Mouse (Mus musculus) liver, postnatal 0 days (tissue): ENCODE data around the gene Macrod1. TPM values are rescaled to one million over a fixed set of nuclear protein-coding genes. Genes with fewer than 3 reads are reported as not detected.

ENCODE experiments used
- ATAC-seq: fragments of 200-750 bp; cut with Nextera tagmentation; 2 replicates; pipeline ENCODE4 v1.8.0; 2017; ENCODE audit warnings: mild to moderate bottlenecking, moderate library complexity
- DNase-seq: peaks from one replicate; pipeline ENCODE4 v3.0.0-alpha.2; 2016
- H3K27ac ChIP-seq: fragments of 300-500 bp; sonication (generic); 2 replicates; pipeline ENCODE4 v1.5.1; 2014; ENCODE audit warnings: antibody characterized with exemption, moderate library complexity, mild to moderate bottlenecking, low read depth
- H3K27me3 ChIP-seq: fragments of 300-500 bp; sonication (generic); 2 replicates; pipeline ENCODE4 v1.6.1; 2014; ENCODE audit warnings: low read length, control low read depth, mixed read lengths; ENCODE audit not compliant: insufficient read depth
- H3K36me3 ChIP-seq: fragments of 300-500 bp; sonication (generic); replicated peaks from 2 replicates; pipeline ENCODE4 v1.6.1; 2014; ENCODE audit warnings: mild to moderate bottlenecking, control low read depth, low read length, moderate library complexity, mixed read lengths; ENCODE audit not compliant: insufficient read depth
- H3K4me1 ChIP-seq: fragments of 300-500 bp; sonication (generic); 2 replicates; pipeline ENCODE4 v1.6.1; 2014; ENCODE audit warnings: antibody characterized with exemption, mild to moderate bottlenecking, control low read depth; ENCODE audit not compliant: insufficient read depth
- H3K4me2 ChIP-seq: fragments of 300-500 bp; sonication (generic); 2 replicates; pipeline ENCODE4 v1.6.1; 2014; ENCODE audit warnings: low read depth, mild to moderate bottlenecking, low read length, moderate library complexity, mixed read lengths
- H3K4me3 ChIP-seq: fragments of 300-500 bp; sonication (generic); 2 replicates; pipeline ENCODE4 v1.5.1; 2014; ENCODE audit warnings: low read depth, low read length
- H3K9ac ChIP-seq: fragments of 300-500 bp; sonication (generic); replicated peaks from 2 replicates; pipeline ENCODE4 v1.6.1; 2014; ENCODE audit warnings: mild to moderate bottlenecking, moderate library complexity
- H3K9me3 ChIP-seq: fragments of 300-500 bp; sonication (generic); 2 replicates; pipeline ENCODE4 v1.6.1; 2016; ENCODE audit warnings: mild to moderate bottlenecking, control low read depth, low read length, mixed read lengths
- CTCF ChIP-seq: sonication (generic); IDR thresholded peaks from 2 replicates; pipeline ENCODE4 v1.5.1; 2016; ENCODE audit warnings: antibody characterized with exemption, low read depth
- EP300 ChIP-seq: IDR thresholded peaks from 2 replicates; pipeline ENCODE4 v1.6.1; 2016; ENCODE audit warnings: antibody characterized with exemption, low read depth, mild to moderate bottlenecking
- WGBS: fragments of 180-500 bp; shearing (Covaris S2); extraction: QIAGEN DNeasy Blood & Tissue Kit; methylation state at CpG from one replicate; pipeline ENCODE4 v1.1.7; 2014; ENCODE audit not compliant: insufficient replicate concordance; 5-methylcytosine and 5-hydroxymethylcytosine counted together
- polyA plus RNA-seq: library from polyadenylated mRNA; unstranded; fragments of >200 nt; fragmentation: Nextera tagmentation; extraction: Ambion mirVana; gene quantifications from 2 replicates; pipeline ENCODE4 v1.2.1, GENCODE M21; 2015

The Macrod1 gene
- polyA plus RNA-seq, 1 experiment from 2014 or later: 11.7 TPM

GRCm38 (mm10) chr19:7054772-7055171 lies 1.8 kb upstream of the Macrod1 start:
- Histone ChIP-seq H3K4me1 (peaks cover 23% of the 10 kb centered on the region), H3K4me3 (no peak overlapping the region), H3K27ac (no peak overlapping the region), H3K27me3 (no peaks in the 10 kb centered on the region), H3K4me2 (no peak overlapping the region), H3K9me3 (no peaks in the 10 kb centered on the region; the same call in 1 of the 2 replicates), H3K36me3 (no peaks in the 10 kb centered on the region), H3K9ac (no peak overlapping the region)
- DNase-seq (no peak), ATAC-seq (no peak)
- 59% methylated on average over 10 of the region's 10 CpGs for WGBS
- no peak for TF ChIP-seq EP300
- no peak for TF ChIP-seq CTCF

GRCm38 (mm10) chr19:7055173-7055572 lies 1.4 kb upstream of the Macrod1 start:
- H3K9ac ChIP-seq: no peak overlapping the region
- H3K4me3 ChIP-seq: no peak overlapping the region
- peaks cover 23% of the 10 kb centered on the region for H3K4me1 ChIP-seq
- 41% methylated on average over 3 of the region's 3 CpGs for WGBS
- no peak overlapping the region for H3K4me2 ChIP-seq
- no peaks in the 10 kb centered on the region for H3K36me3 ChIP-seq
- H3K27me3 ChIP-seq: no peaks in the 10 kb centered on the region
- no peaks in the 10 kb centered on the region; the same call in 1 of the 2 replicates for H3K9me3 ChIP-seq
- no peak for ATAC-seq
- H3K27ac ChIP-seq: no peak overlapping the region
- TF ChIP-seq EP300 (no peak), CTCF (peak; percentile 17; the same call in 1 of the 2 replicates)
- no peak for DNase-seq

- no peak for DNase-seq
- WGBS: 2% methylated on average over 16 of the region's 16 CpGs
- Histone ChIP-seq H3K4me1 (peaks cover 23% of the 10 kb centered on the region), H3K36me3 (no peaks in the 10 kb centered on the region), H3K4me3 (peak overlapping the region; percentile 67), H3K27ac (peak overlapping the region; percentile 70), H3K4me2 (peak overlapping the region; percentile 99), H3K27me3 (no peaks in the 10 kb centered on the region), H3K9me3 (no peaks in the 10 kb centered on the region), H3K9ac (peak overlapping the region; percentile 70)
- peak; percentile 26 for ATAC-seq
- TF ChIP-seq CTCF (no peak), EP300 (no peak)
Observed at GRCm38 (mm10) chr19:7057126-7057721, 614 bp downstream of the Macrod1 start.

DNA sequence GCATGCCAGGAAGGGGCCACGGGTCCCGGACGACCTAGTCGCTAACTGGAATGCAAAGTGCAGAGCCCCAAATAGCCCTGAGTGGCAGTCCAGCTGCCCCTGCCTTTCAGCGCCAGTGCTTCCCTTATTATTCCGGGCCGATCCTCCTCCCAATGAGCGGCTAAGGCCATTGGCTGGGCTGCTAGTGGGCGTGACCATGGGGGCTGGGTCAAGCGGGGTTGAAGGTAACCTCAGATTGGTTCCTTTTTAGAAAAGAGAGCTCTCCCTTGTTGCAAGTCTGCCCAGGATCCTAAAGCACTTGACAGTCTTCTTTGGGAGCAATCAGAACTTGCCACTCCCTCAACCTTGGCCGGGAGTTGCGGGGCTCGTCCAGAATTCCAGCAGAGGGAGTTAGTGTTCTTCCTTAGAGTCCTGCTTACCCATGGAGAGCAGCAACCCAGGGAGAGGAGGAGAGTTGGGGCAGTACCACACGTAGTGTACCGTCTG lies 1.2 kb downstream of the Macrod1 start:
- ATAC-seq (peak; percentile 82), DNase-seq (peak; percentile 90)
- peaks cover 23% of the 10 kb centered on the region for H3K4me1 ChIP-seq
- no peaks in the 10 kb centered on the region for H3K9me3 ChIP-seq
- H3K36me3 ChIP-seq: no peaks in the 10 kb centered on the region
- WGBS: 5% methylated on average over 15 of the region's 15 CpGs
- H3K4me2 ChIP-seq: peak overlapping the region; percentile 99
- H3K9ac ChIP-seq: peak overlapping the region; percentile 70
- H3K27me3 ChIP-seq: no peaks in the 10 kb centered on the region
- H3K4me3 ChIP-seq: peak overlapping the region; percentile 67
- TF ChIP-seq CTCF (peak; percentile 35), EP300 (no peak)
- H3K27ac ChIP-seq: peak overlapping the region; percentile 72

DNA sequence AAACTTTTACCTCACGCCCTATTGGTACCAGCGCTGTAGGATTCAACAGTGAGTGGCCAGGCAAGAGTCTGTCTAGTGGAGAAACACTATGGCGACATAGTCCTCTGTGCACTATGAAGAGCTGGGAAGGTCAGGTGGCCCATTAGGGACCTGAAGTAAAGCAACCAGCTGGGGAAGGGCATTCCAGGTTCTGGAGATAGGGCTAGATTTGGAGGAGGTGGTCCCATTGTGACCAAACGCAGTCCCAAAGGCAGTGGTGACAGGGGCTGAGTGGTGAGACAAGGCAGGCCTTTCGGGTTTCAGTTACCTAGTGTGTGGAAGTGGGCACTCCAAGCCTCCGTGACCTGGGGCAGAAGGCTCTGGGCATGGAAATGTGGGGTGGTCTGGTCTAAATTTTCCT lies 1.9 kb downstream of the Macrod1 start:
- WGBS: 80% methylated on average over 6 of the region's 6 CpGs
- Histone ChIP-seq H3K27ac (no peak overlapping the region), H3K4me3 (no peak overlapping the region), H3K9ac (no peak overlapping the region; the same call in 1 of the 2 replicates), H3K9me3 (no peaks in the 10 kb centered on the region), H3K4me2 (peak overlapping the region; percentile 99), H3K27me3 (no peaks in the 10 kb centered on the region), H3K4me1 (peaks cover 23% of the 10 kb centered on the region), H3K36me3 (no peaks in the 10 kb centered on the region)
- TF ChIP-seq CTCF (no peak), EP300 (no peak)
- ATAC-seq (peak; percentile 14), DNase-seq (no peak)

DNA sequence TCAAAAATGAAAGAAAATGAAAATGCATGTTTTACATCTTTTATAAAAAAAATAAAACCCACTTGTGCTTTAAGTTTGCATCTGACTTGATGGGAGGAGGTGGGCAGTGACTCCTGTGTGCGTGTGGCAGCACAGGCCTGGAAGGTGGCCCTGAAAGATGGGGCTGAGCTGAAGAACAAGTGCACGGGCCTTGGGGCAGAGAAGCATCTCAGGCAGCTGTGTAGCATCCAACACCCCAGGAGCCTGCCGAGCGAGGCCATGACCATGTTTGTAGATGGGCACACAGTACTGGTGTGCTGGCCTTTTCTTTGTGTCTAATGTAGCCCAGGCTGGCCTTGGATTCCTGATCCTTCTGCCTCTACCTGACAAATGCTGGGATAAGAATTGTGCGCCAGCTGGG lies 5.5 kb downstream of the Macrod1 start:
- H3K4me2 ChIP-seq: no peak overlapping the region
- H3K27ac ChIP-seq: no peak overlapping the region

More for the DNA sequence above, 5.5 kb downstream of the Macrod1 start:
- no peak overlapping the region for H3K9ac ChIP-seq
- no peaks in the 10 kb centered on the region for H3K27me3 ChIP-seq
- 84% methylated on average over 5 of the region's 5 CpGs for WGBS
- H3K9me3 ChIP-seq: no peaks in the 10 kb centered on the region
- DNase-seq: no peak
- no peak overlapping the region for H3K4me3 ChIP-seq
- no peak for TF ChIP-seq EP300
- TF ChIP-seq CTCF: no peak
- ATAC-seq: no peak
- H3K36me3 ChIP-seq: no peaks in the 10 kb centered on the region
- peaks cover 23% of the 10 kb centered on the region for H3K4me1 ChIP-seq
